Mouse (Mus musculus) embryo, embryonic 9.5 days (tissue): ENCODE measurements around the gene Grb14.

Experiments used
- DNase-seq: peaks from one replicate; pipeline ENCODE4 v3.0.0-alpha.2; 2017; ENCODE audit errors: extremely low spot score

Grb14 gene

GRCm38 (mm10) chr2:65024887-65025286 lies at the start of gene Grb14:
TSS of gene Grb14 (minus strand) at chr2:65024987.
- DNase-seq, result no peak

- no peak for DNase-seq
These were observed 47.4 kb upstream of the Grb14 start for GRCm38 (mm10) chr2:65072205-65072604.

GRCm38 (mm10) chr2:65053764-65054163 lies 29.0 kb upstream of the Grb14 start:
- DNase-seq, result no peak

GRCm38 (mm10) chr2:65052191-65053012 lies 27.6 kb upstream of the Grb14 start:
- no peak for DNase-seq

GRCm38 (mm10) chr2:65050776-65051175 lies 26.0 kb upstream of the Grb14 start:
- no peak for DNase-seq

GRCm38 (mm10) chr2:65048234-65049017 lies 23.6 kb upstream of the Grb14 start:
- DNase-seq, result no peak

GRCm38 (mm10) chr2:65038164-65038563 lies 13.4 kb upstream of the Grb14 start:
- DNase-seq, result no peak

- DNase-seq, result no peak
These were observed 12.8 kb upstream of the Grb14 start for GRCm38 (mm10) chr2:65037546-65037945.

- peak; percentile 67 for DNase-seq
These were observed 2.2 kb downstream of the Grb14 start for GRCm38 (mm10) chr2:65022363-65023240.

GRCm38 (mm10) chr2:65021691-65022362 lies 3.0 kb downstream of the Grb14 start:
- DNase-seq, result no peak

GRCm38 (mm10) chr2:65017375-65017774 lies 7.4 kb downstream of the Grb14 start:
- DNase-seq, result no peak

GRCm38 (mm10) chr2:65014552-65014951 lies 10.2 kb downstream of the Grb14 start:
- no peak for DNase-seq

GRCm38 (mm10) chr2:65010105-65010504 lies 14.7 kb downstream of the Grb14 start:
- DNase-seq, result no peak

GRCm38 (mm10) chr2:65007396-65007795 lies 17.4 kb downstream of the Grb14 start:
- no peak for DNase-seq

- no peak for DNase-seq
These were observed 19.7 kb downstream of the Grb14 start for GRCm38 (mm10) chr2:65005044-65005443.

GRCm38 (mm10) chr2:65003433-65003832 lies 21.4 kb downstream of the Grb14 start:
- peak; percentile 20 for DNase-seq

- no peak for DNase-seq
These were observed 22.2 kb downstream of the Grb14 start for GRCm38 (mm10) chr2:65002631-65003030.

- no peak for DNase-seq
These were observed 29.7 kb downstream of the Grb14 start for GRCm38 (mm10) chr2:64995048-64995447.

- DNase-seq, result no peak
These were observed 35.2 kb downstream of the Grb14 start for GRCm38 (mm10) chr2:64989426-64990187.

GRCm38 (mm10) chr2:64987782-64988181 lies 37.0 kb downstream of the Grb14 start:
- DNase-seq, result no peak

- DNase-seq, result no peak
These were observed 49.2 kb downstream of the Grb14 start for GRCm38 (mm10) chr2:64975546-64975945.
